Mouse (Mus musculus) lung, postnatal 14 days (tissue): Measurements from ENCODE around the gene Fam222b.
"Not testable (repeated sequence)": the region's sequence is repeated elsewhere in the genome, so short reads cannot be mapped to it uniquely, and the experiment has no call there.

ENCODE experiments used
- DNase-seq: peaks from one replicate; pipeline ENCODE4 v3.0.0; 2021

Gene Fam222b

DNA sequence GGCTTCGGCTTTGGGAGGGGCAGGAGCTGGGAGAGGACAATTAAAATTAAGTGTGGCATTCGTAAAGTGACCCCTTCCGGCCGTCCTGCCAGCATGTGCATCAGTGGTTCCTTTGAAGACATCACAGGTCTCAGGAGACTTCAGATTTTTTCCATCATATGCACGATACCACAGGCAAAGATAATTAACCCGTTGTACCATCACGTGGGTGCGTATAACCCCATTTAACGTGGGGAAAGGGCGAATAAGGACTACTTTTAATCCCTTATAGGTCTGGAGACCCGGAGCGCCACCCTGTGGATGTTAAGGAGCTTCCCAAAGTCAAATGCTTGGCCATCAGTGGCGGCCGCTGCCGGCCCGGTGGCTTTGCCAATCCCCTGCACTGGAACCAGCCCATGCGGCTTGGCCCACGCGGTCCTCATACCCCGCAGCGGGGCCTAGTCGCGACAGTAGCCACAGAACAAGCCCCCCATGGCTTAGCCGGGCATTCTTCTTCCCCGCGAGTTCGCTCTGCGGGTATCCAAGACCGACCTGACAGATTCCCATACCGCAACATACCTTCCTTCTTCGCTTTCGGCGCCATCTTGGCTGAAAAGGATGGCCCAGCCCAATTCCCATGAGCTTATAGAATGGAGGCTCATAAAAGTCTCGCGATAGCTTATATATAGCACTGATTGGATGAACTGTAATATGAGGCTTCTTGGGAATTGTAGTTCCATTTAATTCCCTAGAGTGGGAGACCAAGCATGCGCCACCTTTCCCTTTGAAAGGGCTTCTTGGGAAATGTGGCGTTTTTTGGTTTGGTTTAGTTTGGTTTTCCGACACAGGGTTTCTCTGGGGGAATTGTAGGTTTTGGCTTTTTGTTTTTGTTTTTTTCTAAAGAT is 88.7 kb downstream of the Fam222b start, which contains the start of gene Rpl23a:
TSS of gene Rpl23a (minus strand) at position 624 of the 884 bp plus-strand sequence.
- peak; percentile 75 for DNase-seq

DNA sequence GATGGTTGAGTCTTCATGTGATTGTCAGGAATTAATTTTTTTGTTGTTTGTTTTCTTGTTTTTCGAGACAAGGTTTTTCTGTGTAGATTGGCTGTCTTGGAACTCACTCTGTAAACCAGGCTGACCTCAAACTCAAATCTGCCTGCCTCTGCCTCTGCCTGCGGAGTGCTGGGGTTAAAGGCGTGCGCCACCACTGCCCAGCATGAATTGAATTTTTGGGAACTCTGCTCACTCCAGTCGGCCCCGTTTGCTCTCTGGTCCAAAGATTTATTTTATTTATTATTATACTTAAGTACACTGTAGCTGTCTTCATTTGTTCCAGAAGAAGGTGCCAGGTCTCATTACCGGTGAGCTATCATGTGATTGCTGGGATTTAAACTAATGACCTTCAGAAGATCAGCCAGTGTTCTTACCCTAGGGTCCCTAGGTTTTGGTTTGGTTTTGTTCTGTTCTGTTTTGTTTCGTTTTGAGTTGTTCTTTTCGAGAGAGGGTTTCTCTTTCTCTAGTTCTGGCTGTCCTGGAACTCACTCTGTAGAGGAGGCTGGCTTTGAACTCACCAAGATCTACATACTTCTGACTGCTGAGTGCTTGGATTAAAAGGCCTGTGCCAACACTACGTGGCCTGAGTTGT is 89.5 kb downstream of the Fam222b start:
- no peak for DNase-seq

DNA sequence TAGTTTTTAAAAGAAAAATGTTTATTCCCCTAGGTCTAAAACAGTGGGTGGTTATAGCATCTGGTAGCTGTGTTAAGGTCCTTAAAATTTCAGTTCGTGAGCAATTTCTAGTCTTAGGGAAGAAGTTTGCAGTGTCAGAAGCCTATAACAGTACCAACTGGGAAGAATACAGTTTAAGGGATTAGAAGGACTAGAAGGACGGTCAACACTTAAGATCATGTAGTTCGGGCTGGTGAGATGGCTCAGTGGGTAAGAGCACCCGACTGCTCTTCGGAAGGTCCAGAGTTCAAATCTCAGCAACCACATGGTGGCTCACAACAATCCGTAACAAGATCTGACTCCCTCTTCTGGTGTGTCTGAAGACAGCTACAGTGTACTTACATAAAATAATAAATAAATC is 90.2 kb downstream of the Fam222b start:
- DNase-seq: not testable (repeated sequence)

DNA sequence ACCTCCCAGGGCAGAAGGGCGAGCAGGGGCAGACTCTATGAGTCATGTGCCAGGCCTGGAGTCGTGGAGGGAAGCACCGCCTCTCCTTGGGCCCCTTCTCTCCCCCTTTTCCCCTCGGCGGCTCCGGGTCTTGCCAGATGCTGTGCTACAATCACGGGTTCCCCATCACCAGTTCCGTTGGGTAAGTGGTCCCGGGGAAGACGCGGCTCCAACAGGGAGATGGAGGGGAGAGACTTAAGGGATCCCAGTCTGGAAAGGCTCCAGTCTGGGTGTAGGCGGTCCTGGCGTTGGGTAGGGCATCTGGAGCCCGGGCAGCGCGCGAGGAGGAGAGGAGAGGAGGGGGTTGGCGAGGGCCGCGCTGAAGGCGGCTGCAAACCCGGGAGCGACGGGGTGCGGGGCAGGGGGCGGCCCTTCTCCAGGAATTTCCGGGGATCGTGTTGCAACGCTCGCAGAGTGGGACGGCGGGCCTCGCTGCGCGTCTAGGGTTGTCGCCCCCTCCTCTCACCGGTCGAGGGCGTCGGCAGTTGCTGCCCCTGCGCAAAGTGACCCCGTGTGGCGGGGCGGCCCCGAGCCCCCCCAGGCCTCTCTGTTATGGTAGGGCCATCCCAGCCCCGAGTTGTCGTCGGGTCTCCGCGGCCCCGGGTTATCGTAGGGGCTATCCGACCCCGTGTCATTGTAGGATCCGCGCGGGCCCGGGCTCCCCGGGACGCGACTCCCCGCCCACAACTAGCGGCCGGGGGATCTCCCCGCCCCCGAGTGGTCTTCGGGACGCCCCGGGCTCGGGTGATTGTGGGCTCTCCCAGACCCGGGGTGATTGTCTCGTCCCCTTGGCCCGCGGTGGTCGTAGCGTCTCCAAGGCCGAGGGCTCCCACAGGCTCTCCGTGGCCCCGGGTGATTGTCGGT is 94.1 kb downstream of the Fam222b start, which contains the start of gene Rab34:
TSS of gene Rab34 (plus strand) at position 100 of the 903 bp plus-strand sequence.
- DNase-seq: peak; percentile 79

DNA sequence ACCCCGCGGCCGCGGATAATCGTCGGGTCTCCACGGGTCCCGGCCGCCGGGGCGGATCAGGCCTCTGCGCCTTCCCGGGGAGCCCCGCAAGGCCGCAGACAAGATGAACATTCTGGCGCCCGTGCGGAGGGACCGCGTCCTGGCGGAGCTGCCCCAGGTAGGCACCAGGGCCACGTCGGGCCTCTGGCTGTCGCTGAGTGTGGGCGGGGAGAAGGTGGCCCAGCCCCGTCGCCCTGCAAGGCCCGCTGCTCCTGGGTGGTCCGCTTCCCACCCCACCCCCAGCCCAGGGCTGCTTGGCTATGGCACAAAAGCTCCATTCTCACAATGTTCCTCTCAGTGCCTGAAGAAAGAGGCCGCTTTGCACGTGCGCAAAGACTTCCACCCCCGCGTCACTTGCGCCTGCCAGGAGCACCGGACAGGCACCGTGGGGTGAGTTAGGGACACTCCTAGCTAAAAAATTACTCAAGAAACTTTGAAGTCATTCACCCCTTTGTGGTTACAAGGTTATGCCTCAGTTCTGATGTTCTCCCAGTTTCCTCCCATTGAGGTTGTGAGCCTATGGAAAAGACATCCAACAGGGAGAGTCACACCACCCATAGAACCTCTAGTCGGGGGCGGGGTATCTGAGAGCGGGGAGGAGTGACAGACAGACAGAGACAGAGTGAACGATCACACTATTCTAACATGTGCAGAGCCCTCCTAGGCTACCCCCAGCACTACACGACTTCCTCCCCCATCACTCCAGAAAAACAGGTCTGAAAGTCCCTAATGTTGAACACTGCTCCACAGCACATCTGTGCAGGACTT is 95.0 kb downstream of the Fam222b start:
- peak; percentile 70 for DNase-seq

DNA sequence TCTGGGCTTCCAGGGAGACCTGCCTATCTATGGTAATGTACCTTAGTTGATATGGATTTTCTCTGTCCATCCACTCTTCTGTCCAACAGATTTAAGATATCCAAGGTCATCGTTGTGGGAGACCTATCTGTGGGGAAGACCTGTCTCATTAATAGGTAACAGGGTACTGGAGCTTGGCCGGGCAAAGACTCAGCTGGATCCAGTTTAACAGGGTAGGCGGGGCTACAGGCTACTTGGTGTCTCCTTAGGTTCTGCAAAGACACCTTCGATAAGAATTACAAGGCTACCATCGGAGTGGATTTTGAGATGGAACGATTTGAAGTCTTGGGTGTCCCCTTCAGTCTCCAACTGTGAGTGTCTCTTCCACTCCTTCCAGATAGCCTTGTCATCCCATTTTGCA is 95.6 kb downstream of the Fam222b start:
- DNase-seq: no peak

DNA sequence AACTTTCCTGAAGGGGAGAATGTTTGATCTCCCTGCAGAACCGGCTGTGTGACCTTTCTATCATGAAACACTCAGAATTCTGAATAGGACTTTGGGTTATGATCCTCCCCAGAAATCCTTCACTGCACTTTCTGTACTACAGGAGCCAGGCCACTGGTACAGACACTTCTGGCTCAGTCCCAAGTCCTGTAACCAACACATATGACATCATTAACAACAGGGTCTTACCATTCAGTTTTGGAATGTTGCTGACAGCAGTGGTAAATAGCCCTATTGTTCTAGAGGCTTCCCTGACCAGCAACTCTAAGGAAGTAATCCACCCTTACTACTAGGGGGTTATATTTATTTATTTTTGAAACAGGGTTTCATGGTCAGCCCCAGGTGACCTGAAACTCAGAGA is 98.7 kb downstream of the Fam222b start, which contains the start of gene Proca1:
TSS of gene Proca1 (plus strand) at position 280 of the 400 bp plus-strand sequence.
- no peak for DNase-seq

DNA sequence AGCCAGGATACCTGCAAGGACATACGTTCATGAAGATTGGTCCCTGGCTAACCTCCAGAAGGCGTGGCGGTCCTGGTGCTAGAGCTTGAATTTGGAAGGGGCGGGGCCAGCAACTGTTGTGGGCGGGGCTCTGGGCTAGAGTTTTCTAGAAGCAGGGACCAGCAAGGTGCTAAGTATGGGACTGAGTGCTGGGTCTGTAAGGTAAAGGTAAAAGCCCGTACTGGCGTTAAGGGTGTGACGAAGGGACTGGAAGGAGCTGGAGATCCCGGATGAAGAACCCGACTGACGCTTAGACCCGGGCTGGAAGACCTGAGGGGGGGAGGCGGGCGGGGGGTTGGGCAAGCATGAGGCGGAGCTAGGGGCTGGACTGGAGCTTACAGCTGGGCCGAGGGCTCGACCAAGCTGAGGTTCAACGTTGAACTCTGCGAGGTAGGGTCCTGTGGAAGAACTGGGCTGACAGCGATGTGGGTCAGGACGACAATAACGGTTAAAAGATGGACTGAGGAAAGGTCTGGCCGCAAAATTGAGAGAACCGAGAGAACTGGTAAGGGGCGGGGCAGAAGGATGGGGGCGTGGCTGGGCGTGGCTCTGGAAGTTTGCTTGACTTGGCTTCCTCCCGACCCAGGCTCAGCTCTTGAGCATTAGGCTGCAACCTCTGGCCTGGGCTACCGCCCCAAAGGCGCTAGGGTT is 100.1 kb downstream of the Fam222b start:
- peak; percentile 86 for DNase-seq

DNA sequence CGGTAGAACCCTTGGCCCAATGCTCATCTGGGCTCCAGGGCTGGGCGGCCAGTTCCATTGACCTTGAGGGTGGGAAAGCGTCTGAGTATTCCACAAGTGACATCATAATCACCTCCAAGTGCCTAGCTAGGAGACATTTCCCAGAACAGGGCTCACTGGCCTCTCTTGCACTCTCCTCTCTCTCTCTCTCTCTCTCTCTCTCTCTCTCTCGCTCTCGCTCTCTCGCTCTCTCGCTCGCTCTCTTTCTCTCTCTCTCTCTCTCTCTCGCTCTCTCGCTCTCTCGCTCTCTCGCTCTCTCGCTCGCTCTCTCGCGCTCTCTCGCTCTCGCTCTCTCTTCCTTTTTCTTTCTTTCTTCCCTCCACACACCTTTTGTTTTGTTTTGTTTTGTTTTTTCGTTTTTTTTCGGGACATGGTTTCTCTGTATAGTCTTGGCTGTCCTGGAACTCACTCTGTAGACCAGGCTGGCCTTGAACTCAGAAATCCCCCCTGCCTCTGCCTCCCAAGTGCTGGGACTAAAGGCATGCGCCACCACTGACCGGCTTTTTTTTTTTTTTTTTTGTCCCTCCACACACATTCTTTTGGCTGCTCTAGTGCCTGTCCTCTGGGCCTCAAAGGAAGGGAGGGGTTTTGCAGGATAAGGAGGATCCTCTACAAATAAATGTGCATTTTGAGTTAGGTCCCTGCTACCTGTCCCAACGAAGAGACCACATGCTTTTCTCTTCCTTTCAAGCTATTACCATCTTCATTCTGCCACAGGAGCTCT is 100.8 kb downstream of the Fam222b start:
- DNase-seq: no peak

DNA sequence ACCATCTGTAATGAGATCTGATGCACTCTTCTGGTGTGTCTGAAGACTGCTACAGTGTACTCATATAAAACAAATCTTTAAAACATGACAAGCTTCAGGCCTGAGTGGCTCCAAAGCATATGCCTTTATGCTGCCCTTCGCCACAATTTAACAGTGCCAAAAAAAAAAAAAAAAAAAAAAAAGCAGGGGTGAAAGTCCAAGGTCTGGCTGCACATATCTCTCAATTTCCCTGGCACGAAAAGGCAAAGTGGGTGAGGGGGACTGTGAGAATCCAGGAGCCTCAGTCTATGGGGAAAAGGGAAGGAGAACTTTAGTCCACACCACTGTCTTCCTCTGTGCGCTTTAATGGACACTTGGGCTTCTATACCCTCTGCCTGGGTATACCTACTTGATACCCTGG is 107.9 kb downstream of the Fam222b start:
- DNase-seq: no peak

DNA sequence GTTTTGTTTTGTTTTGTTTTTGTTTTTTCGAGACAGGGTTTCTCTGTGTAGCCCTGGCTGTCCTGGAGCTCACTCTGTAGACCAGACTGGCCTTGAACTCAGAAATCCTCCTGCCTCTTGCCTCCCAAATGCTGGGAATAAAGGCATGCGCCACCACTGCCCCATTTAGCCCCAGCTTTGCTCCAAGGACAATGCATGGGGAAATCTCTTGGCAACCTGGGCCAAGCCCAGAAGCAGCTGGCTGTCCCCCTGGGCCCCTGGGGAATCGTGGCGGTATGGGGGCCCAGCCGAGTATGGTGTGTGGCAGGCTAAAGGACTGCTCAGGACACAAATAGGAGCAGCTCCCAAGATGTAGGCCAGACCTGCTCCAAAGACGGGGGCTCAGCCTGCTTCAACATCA is 109.8 kb downstream of the Fam222b start:
- DNase-seq: no peak

DNA sequence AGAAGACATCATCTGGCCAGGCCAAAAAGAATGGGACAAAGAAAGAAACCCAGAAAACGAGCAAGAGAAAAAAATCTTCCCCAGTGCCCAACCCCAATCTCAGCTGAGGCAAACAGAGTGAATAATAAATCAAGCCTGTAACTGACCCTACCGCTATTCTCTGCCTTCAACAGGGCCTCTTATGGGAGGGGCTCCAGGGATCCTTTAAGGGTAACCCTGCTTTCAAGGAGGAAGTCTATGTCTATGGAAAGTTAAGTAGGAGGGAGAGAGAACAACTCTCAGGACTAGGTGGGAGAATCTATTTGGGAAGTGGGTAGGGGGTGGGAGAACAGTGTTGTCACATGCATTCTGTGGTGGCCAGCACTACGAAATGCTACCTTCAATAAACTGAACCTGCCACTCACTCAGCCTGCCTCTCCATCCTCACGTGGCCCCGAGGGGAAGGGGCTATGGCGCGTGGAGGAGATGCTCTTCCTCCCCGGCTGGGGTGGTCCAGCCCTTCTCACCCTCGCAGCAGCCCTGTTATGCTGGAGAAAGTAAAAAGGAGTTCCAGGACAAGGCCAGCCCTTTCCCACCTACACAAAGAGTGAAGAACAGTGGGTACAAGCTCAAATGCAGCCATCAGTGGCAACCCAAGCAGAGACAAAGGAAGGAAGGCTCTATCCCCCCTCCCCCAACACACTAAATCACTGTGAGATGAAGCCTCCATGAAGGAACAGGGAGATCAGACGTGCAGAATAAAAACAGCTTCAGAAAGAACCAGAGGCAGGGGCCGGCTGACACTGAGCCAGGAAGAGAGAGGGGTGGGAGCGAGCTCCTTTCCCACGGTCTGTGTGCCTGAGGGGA is 111.1 kb downstream of the Fam222b start:
- DNase-seq: no peak
